Mouse (Mus musculus) kidney, postnatal 36 days (tissue): ENCODE results near the gene Aldh18a1.
A peak's percentile ranks its signal among the peaks of the same experiment; 100 is the strongest.
"Not testable (repeated sequence)": the region's sequence is repeated elsewhere in the genome, so short reads cannot be mapped to it uniquely, and the experiment has no call there.

Experiments
- DNase-seq, 2 experiments: peaks; one replicate each; pipeline ENCODE4 v3.0.0; 2021 to 2022; ENCODE audit warnings: mixed read lengths in 2 of 2

Gene Aldh18a1

DNA sequence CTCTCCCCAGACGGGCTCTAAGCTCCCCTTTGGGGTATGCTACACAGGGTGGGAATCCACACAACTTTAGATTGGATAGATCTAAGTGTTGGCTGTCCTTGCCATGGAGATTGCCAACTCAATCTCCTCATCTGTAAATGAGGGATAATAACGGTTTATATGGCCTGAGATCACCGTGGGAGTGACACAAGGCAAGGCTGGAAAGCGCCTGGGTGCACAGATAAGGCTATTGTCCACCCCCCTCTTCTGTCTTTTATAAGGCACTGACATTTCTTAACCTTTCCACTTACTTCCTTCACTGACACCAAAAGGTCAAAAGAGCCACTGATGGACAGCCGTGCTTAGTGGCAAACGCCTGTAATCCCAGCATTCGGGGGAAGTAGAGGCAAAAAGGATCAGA is 1.4 kb downstream of the Aldh18a1 start:
- DNase-seq, result no peak

DNA sequence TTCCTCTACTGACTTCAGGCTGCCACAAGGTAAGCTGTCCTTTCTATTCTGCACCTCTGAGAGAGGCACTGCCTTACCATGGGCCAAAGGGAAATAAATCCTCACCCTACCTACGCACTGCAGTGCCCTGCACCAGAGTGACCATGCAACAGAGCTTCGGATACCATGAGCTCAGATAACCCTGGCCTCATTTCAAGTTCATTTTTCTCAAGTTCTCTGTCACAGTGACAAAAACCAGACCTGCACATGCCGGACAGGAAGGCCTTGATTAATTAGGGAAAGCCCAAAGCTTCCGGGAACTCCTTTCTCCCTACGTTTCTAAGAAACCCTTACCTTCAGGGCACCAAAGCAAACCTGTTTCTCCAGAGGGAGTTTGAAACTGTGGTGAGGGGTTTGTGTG is 6.6 kb downstream of the Aldh18a1 start:
- DNase-seq, result no peak

DNA sequence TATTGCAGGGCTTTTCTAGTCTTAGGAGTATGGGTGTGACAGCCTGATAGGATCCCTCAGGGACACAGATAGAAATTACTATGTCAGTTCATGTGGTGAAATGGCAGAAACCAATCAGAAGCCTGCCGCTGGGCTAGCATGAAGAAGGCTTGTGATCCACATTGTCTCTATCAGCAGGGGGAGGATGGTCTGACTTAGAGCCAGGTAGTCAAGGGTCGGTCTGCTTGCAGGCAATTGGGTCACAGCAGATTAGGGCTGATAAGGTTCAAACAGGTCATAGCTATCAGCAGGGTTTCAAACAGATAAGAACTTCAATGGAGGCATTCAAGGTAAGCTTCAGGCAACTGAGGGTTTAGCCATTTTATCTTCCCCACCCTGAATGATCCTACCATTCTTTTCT is 7.4 kb downstream of the Aldh18a1 start:
- no peak for DNase-seq

DNA sequence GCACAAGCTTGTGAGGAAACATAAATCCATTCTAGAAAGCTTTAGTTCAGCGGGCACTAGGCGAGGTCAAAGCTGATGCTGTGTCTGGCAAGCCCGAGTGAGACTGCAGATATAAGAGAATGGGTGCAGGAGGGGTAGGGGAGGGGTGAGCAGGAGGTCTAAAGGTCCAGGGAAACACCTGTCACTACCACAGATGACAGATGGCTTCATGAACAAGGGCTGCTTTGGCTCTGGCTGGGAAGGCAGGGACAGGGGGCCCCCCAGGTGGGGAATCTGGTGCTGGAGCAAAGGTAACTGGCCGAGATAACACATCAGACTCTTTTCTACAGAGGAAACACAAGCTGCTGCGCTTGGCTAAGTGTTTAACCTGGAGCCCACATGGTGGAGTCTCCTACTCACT is 12.8 kb downstream of the Aldh18a1 start:
- DNase-seq, result no peak

DNA sequence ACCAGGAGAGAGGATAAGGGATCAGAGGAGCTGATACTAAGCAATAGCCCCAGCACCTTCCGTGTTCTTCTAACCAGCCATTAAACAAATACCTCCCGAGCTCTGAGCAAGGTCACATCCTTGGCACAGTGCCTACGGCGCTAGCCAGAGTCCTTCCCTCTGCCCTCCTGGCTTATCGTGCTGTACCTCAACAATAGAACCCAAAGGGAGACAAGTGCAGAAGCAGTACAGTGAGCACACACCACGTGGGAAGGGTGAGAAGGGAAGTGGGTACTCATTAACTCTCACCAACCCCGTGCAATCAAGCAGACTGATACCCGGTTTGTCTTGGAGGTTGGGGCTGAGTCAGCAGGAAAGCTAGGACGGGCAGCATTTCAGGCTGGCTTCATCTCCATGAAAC is 17.5 kb downstream of the Aldh18a1 start:
- peak; percentile 78 to 82 for DNase-seq

DNA sequence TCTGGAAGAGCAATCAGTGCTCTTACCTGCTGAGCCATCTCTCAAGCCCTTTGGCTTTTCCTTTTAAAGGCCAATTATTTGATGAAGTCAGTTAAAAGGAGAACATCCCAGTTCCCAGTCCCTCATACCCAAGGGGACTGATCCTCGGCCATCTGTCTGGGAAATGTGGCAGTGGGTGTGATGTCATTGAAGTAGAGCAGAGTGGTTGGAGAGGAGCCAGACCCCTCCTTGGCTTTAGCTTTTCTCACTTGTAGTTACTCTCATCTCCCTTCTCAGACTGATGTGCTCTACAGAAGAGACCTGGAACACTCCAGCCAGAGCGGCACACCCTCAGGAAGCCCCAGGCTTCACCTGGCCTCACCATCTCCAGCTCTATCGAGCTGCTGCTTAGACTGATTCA is 20.6 kb downstream of the Aldh18a1 start:
- DNase-seq, result no peak

DNA sequence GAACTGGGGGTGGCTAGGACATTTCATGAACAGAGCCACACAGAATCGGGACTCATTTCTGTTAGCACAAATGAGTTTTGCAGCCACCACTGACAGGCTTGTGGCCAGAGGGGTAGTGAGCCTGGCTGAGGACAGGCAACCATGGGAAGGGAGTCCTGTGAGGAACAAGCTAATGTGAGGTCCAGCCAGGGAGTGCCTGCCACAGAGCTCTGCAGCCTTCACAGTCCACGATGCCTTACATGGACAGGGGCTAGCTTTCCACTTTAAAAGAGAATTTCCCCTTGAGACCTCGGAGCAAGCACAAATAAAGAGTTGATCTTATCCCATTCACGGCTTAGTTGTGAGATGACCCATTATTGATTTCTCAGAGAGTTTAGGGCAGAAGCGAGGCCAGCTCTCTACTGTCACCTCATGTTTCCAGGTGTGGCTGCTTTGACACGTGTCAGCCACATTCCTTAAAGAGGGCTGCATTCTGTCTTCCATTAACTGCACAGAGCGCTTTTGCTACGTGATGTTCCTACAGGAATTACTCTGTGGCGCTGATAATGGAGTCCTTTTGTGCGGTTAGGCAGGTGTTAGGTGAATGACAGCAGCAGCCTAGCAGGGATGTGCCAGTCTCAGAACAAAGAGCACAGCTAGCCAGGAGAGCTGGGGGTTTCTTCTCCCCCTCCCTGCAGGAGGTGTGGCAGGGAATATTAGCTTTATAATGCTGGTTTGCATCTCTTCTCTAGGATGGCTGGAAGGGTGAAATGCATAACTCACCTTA is 24.2 kb downstream of the Aldh18a1 start:
- no peak for DNase-seq

DNA sequence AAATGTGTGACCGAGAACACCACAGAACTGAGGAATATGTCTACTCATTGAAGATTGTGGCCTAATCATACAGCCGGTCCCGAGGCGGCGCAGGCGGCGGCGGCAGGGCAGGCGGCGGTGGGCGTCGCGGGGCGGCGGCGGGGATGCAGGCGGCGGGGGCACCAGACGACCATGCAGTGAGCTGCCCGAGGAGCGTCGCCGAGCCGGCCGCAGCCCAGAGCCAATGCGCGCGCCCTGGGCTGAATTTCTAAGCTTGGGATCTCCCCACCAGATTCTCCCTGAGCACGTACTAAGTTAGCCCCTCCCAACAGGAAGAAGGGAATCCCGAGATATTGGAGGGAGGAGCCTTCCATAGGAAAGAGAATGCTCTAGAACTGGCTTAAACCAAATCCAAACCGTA is 26.7 kb downstream of the Aldh18a1 start:
- not testable (repeated sequence) for DNase-seq

DNA sequence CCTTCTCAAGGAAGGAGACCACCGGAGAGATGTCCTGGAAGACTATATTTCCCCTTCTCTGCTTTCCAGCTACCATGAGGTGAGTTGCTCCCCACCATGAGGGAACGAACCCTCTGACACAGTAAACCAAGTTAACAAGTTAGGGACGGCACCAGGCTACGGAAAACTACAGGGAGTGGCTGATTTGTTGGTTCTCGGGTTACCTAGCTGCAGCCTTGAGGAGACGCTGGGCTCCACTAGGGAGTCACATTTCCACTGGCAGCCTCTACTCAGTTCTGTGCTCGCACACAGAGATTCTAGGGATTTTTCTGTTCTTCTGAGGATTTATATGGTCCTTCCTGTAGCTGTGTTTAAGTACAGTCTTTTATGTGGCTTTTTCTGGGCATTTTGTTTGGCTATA is 32.2 kb downstream of the Aldh18a1 start:
- DNase-seq, result no peak

DNA sequence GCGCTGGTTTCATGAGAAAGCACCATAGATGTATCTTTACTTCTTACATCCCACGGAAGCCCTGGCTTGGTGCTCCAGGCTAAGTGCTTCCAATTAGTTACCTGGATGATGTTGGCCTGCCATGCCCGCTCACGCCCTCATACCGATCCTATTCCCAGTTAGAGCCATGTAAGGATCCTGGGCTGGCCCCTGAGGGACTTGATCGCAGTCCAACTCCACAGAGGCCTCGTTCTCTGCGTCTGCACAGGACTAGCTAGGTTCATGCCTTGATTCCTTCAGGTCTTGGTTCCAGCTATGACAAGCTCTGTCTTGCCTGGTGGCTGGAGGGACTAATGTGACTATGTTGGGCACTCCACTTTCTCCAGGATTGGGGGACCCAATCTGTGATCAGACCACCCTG is 33.1 kb downstream of the Aldh18a1 start:
- DNase-seq, result no peak

DNA sequence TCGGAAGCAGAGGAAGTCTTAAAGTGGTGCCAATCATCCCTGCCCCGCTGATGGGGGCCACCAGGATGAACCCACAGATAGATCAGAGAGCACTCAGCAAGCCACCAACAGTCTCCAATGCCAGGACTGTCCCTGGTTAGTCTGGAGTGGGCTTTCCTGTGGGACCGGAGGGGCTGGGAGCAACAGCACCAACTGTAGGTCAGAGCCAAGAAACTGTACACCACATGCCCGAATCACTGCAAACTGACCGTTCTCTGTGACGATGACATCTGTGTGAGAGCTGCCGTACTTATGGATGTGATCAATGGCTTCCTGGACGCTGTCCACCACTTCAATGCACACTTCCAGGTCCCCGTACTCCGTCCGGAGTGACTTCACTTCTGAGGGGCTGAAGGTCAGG is 33.9 kb downstream of the Aldh18a1 start:
- no peak for DNase-seq

DNA sequence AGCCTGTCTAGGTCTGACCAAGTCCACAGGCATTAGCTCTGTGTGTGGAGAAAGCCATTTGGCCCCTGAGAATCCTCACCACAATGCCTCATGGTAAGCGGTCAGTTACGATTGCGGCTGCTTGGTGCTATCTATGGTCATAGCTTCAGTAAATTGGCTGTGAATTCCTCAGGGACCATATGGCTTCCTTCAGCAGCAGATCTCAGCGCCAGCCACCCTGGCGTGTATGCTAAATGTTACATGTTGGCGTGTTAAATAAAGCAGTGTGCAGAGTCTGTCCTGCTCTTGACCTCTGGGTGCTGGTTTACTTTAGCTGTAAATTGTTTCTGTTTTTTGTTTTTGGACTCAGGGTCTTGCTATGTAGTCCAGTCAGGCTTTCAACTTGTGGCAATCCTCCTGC is 34.4 kb downstream of the Aldh18a1 start:
- DNase-seq, result no peak

DNA sequence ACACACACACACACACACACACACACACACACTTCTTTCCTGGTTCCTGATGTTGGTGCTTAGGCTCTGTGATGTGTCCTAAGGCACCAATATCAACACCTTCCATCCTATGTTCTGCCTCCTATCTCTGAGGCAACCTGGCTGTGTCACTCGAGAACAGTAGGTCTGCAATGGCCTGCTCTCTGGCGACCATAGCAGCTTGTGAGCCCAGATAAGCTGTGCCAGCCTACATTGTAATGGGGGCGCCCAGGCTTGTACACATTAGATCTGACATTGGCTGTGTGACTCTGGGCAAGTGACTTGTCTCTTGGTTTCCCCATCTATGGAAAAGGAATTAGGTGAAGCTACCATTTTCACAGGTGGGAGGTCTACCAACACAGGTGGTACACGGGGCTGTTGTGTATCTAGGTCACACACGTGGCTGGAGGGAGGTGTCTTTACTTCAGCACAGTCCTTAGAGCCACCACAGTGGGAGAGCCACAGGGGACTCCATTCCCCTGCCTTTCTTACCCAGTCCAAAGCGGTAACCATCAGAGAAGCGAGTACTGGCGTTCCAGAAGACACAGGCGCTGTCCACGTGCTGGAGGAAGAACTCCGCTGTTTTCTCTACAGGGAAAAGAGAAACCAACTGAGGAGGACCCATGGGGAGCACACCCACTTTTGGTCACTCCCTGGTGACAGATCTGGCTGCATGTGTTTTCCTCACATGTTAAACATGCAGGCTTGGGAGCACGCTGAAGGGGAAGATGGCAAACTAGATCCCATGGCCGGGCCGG is 35.1 kb downstream of the Aldh18a1 start:
- no peak for DNase-seq

DNA sequence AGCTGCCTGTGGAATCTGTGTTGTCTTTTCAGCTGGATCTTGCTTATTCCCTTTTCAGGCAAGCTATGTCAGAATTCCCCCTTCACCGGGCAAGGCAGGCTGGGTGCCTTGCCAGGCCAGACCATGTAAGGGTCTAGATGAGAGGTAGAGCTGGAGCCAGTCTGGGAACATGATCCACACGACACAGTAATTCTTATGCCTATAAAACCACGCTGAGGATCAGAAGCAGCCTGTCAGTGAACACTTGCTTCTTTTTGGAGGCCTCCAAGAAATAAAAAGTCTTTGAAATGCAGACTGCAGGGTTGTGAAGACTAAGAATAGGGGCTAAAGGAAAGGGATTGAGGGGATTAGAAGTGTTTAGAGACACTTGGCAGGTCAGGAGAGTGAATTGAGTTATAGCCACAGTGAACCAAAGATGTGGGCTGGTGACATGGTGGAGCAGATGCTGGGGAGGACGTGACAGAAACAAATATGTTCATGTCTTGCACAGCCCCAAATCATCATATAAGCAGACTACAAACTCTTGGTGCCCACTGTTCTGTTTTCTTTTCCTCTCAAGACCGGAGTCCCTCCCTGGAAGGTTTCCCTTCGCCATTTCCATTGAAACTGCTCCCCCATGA is 38.6 kb downstream of the Aldh18a1 start:
- DNase-seq, result no peak

DNA sequence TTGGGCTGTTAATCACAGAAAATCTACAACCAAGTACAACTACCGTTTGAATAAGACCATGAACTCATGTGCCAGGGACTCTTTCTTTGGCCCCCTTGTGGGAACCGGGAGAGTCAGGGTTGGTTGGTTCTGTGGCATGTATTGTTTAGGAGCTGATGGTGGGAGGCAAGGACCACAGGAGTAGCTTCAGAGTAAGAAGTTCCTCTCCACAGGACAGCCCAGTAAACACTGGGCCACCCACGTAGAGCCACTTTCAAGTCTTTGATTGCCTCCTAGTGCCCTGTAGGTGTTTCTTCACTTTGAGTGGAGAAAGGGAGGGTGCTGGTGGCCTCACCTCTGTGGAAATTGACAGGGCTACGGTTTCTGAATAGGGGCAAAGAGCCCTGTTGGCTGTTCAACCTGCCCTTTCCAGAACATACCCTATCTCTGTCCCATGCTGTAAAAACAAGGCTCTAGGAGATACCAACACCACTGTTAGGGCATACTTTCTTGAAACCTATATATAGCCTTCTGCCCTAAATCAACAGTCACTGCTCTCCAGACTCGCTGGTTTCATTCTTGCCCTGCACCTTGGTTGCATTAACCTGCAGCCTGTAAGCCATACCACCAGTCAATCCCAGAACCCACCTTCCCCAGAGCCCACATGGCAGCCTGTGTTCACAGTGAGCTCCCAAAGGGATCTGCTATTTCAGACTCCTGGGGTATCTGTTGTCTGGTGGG is 39.3 kb downstream of the Aldh18a1 start:
- DNase-seq, result no peak

DNA sequence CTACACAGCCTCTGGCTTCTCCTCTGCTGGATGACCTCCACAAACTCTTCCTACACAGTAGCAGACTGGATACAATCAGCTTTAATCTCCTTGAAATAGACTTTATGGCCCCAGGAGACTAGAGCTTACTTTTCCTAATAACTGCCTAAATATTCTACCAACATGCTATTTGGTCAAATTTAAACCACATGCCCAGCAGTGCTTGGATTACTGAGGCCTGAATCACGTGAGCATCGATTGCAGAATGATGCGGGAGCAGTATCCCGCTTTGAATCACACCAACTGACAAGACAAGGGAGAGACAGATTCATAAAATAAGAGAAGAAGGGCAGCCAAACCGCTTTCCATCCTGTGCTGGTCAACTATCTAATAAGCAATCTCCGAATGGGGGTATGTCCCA is 39.9 kb downstream of the Aldh18a1 start:
- DNase-seq, result no peak

DNA sequence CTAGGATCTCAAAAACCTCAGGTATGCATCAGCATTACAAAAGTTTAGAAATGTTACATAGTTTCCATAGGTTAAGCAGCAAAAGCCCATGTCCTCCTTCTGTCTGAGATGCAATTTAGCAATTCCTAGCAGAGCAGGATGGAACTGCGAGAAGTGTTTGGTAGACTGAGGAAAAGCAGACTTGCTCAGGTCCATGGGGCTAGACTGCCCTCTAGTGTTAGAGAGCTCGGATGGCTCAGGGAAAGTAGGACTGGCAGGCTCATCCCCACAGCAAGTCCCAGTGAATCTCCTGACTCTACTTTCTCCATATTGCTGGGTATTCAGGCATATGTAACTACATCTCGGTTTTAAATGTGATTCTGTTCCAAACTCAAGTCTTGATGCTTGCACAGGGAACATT is 43.4 kb downstream of the Aldh18a1 start:
- DNase-seq, result peak; percentile 59 to 76

DNA sequence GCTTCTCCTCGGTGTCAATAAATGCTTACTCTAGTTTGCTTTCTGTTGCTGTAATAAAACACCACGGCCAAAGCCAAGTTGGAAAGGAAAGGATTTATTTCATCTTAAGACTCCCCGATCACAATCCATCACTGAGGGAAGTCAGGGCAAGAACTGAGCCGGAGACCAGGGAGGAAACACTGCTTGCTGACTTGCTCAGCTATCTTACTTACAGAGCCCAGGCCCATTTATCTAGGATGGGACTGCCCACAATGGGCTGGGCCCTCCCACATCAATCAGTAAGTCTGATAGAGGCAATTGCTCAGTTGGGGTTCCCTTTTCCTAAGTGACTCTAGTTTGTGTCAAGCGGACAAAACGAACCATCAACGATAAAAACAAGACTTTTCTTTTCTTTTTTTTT is 45.5 kb downstream of the Aldh18a1 start:
- DNase-seq, result no peak

DNA sequence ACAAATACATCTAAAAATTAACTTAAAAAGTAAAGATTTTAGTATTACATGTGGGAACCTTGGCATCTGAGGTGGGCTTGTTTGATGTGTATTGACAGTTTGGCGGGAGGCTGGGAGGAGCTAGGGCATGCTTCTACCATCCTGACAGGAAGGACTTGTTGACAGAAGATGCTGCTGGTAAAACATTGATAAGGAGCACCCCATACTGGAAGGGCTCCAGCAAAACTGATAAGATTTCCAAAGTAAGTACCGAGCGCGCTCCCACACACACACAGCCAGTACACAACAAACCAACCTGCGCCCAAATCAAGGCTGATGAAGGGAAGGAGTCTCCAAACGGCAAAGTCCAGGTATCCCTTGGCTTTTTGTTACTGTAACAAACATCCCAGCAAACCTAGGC is 51.7 kb downstream of the Aldh18a1 start:
- DNase-seq, result no peak

DNA sequence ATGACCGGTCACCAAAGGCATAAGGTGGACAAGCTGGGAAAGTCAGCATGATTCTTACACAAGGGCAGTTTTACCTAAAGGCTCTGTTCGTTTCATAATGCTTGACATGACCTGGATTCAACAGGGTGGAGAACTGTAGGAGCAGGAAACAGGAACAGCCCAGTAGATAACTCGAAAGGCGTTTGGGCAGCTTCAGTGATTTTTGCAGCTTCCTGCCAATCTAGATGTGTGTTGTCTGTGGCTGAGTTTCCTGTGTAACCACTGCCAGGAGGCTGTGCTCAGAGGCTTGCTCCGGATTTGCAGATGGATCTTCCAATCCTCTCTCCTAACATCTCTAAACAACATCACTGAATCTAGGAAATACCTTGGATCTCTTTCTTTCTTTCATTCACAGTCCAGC is 55.7 kb downstream of the Aldh18a1 start:
- DNase-seq, result peak in 1 of 2 experiments; percentile 35

DNA sequence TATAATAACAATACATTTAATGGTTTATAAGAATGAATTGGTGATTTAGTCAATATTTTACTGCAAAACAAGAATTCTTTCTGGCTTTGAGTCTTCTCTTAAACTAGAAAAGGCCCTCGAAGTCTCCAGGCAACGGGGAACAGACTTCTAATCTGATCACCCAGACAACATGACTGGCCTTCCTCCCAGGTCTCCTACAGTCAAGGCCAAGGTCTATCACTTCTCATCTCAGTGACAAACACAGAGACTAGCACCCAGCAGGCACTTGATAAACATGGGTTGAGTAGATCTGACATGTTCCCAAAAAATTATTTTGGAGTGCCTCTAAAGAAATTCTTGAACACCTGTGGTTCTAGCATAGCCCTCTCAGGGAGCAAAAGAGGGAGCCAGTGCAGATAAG is 57.9 kb downstream of the Aldh18a1 start:
- DNase-seq, result no peak

DNA sequence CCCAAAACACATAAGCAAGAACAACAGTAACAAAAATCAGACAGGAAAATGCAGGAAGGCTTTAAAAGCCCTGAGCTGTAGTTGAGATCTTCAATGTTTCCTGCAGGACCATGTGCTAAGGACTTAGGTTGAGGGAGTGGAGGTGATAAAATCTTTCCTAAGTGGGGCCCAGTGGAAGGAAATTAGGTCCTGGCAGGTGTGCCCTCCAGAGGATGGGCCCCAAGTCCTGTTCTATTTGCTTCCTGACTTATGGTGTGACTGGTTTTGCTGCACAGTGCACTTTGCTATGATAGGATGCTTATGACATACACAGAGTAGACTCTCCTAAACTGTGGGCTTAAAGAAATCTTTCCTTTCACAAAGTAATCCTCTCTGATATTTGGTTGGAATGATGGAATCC is 60.0 kb downstream of the Aldh18a1 start:
- no peak for DNase-seq

DNA sequence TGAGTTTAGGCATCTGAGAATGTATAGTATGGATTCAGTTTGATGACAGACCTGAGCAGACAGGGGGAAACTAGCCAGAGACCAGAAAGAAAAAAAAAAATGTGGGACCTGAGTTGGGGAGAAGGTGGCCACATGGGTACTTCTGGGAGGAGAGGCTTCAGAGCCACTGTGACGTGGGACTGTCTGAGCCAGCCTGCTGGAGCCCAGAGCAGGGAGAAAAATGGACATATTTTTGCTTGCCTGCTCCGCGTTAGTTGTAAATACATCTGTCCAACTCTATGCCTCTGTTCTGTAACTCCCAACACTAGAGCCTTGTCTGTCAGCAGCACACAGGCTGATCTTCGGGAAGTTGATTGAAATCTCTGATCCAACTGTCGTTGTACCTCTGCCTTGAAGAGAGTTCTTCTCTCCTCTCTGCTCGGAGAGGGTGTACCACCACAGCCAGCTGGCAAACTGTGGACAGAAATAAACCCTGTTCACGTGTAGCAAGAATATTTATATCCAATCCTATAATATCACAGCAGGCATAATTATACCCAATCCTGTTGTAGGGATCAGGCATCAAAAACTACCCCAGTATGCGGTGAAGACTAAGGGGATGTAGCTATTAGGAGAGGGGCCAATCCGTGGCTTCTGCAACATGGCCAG is 61.8 kb downstream of the Aldh18a1 start:
- DNase-seq, result no peak
